Mouse (Mus musculus): Measurements from ENCODE around the gene Ndufaf4. TPM values are rescaled to one million over a fixed set of nuclear protein-coding genes. Genes with fewer than 3 reads are reported as not detected.

Ndufaf4 gene
- polyA plus RNA-seq (2014; fragmentation: Illumina TruSeq; extraction: RNeasy Lipid Tissue Mini Kit (QIAGEN cat#74804); ENCODE audit: low read depth, low replicate concordance): 90.9 TPM

GRCm38 (mm10) chr4:24897851-24898515 lies at the start of gene Ndufaf4:
TSS of gene Ndufaf4 (plus strand) at chr4:24898083.

GRCm38 (mm10) chr4:24850401-24851325 lies 47.2 kb upstream of the Ndufaf4 start, which contains the start of gene Klhl32:
TSS of gene Klhl32 (minus strand) at chr4:24851124.

Other genes starting within 250 kb of the Ndufaf4 start
- 1.4 TPM for gene Klhl32, start 47.0 kb upstream of the Ndufaf4 start, polyA plus RNA-seq (2014; fragmentation: Illumina TruSeq; extraction: RNeasy Lipid Tissue Mini Kit (QIAGEN cat#74804); ENCODE audit: low read depth, low replicate concordance)
- gene Gpr63, start 68.3 kb downstream of the Ndufaf4 start, polyA plus RNA-seq (2014; fragmentation: Illumina TruSeq; extraction: RNeasy Lipid Tissue Mini Kit (QIAGEN cat#74804); ENCODE audit: low read depth, low replicate concordance): 1.2 TPM

Data from sigmoid colon, adult 10 weeks (tissue).